Mouse (Mus musculus): ENCODE data around the gene Ppif. TPM values are rescaled to one million over a fixed set of nuclear protein-coding genes. Genes with fewer than 3 reads are reported as not detected.

The Ppif gene
- 10.2 and 11.5 TPM in 2 replicates for total RNA-seq (2017)

- peak; percentile 90 for ATAC-seq (ENCODE audit: extremely low read depth, insufficient number of reproducible peaks, low FRiP score, poor library complexity, severe bottlenecking)
These were observed at the start of gene Ppif for GRCm38 (mm10) chr14:25693888-25694568. TSS of gene Ppif (plus strand) at chr14:25694154.

GRCm38 (mm10) chr14:25645717-25646116 is 48.2 kb upstream of the Ppif start:
- ATAC-seq (ENCODE audit: extremely low read depth, insufficient number of reproducible peaks, low FRiP score, poor library complexity, severe bottlenecking): no peak

- peak; percentile 52 for ATAC-seq (ENCODE audit: extremely low read depth, insufficient number of reproducible peaks, low FRiP score, poor library complexity, severe bottlenecking)
These were observed 47.8 kb upstream of the Ppif start for GRCm38 (mm10) chr14:25646161-25646621.

GRCm38 (mm10) chr14:25651131-25651530 is 42.8 kb upstream of the Ppif start:
- no peak for ATAC-seq (ENCODE audit: extremely low read depth, insufficient number of reproducible peaks, low FRiP score, poor library complexity, severe bottlenecking)

- ATAC-seq (ENCODE audit: extremely low read depth, insufficient number of reproducible peaks, low FRiP score, poor library complexity, severe bottlenecking): no peak
These were observed 42.0 kb upstream of the Ppif start for GRCm38 (mm10) chr14:25651905-25652304.

- ATAC-seq (ENCODE audit: extremely low read depth, insufficient number of reproducible peaks, low FRiP score, poor library complexity, severe bottlenecking): no peak
These were observed 39.4 kb upstream of the Ppif start for GRCm38 (mm10) chr14:25654401-25655197.

GRCm38 (mm10) chr14:25660661-25661060 is 33.3 kb upstream of the Ppif start:
- no peak for ATAC-seq (ENCODE audit: extremely low read depth, insufficient number of reproducible peaks, low FRiP score, poor library complexity, severe bottlenecking)

GRCm38 (mm10) chr14:25661185-25661920 is 32.6 kb upstream of the Ppif start:
- no peak for ATAC-seq (ENCODE audit: extremely low read depth, insufficient number of reproducible peaks, low FRiP score, poor library complexity, severe bottlenecking)

- ATAC-seq (ENCODE audit: extremely low read depth, insufficient number of reproducible peaks, low FRiP score, poor library complexity, severe bottlenecking): no peak
These were observed 30.2 kb upstream of the Ppif start for GRCm38 (mm10) chr14:25663649-25664309.

- no peak for ATAC-seq (ENCODE audit: extremely low read depth, insufficient number of reproducible peaks, low FRiP score, poor library complexity, severe bottlenecking)
These were observed 29.7 kb upstream of the Ppif start for GRCm38 (mm10) chr14:25664310-25664695.

GRCm38 (mm10) chr14:25665314-25665970 is 28.5 kb upstream of the Ppif start:
- ATAC-seq (ENCODE audit: extremely low read depth, insufficient number of reproducible peaks, low FRiP score, poor library complexity, severe bottlenecking): no peak

- no peak for ATAC-seq (ENCODE audit: extremely low read depth, insufficient number of reproducible peaks, low FRiP score, poor library complexity, severe bottlenecking)
These were observed 27.1 kb upstream of the Ppif start for GRCm38 (mm10) chr14:25666668-25667376.

- no peak for ATAC-seq (ENCODE audit: extremely low read depth, insufficient number of reproducible peaks, low FRiP score, poor library complexity, severe bottlenecking)
These were observed 26.4 kb upstream of the Ppif start for GRCm38 (mm10) chr14:25667587-25667986.

GRCm38 (mm10) chr14:25679625-25680024 is 14.3 kb upstream of the Ppif start:
- ATAC-seq (ENCODE audit: extremely low read depth, insufficient number of reproducible peaks, low FRiP score, poor library complexity, severe bottlenecking): no peak

GRCm38 (mm10) chr14:25682020-25682419 is 11.9 kb upstream of the Ppif start:
- no peak for ATAC-seq (ENCODE audit: extremely low read depth, insufficient number of reproducible peaks, low FRiP score, poor library complexity, severe bottlenecking)

- ATAC-seq (ENCODE audit: extremely low read depth, insufficient number of reproducible peaks, low FRiP score, poor library complexity, severe bottlenecking): no peak
These were observed 7.6 kb upstream of the Ppif start for GRCm38 (mm10) chr14:25686216-25686945.

All from neutrophil, adult 5-6 weeks (primary cell).